Mouse (Mus musculus) stomach, postnatal 0 days (tissue): Measurements from ENCODE around the gene Slc38a1.

Experiments used
- CTCF ChIP-seq: IDR thresholded peaks from 2 replicates; pipeline ENCODE4 v1.5.1; 2016; ENCODE audit warnings: antibody characterized with exemption, low read depth, mild to moderate bottlenecking, moderate library complexity
- EP300 ChIP-seq: optimal IDR thresholded peaks from 2 replicates; pipeline ENCODE3; 2016; ENCODE audit warnings: antibody characterized with exemption

- TF ChIP-seq CTCF (no peak), EP300 (no peak)
Measured at GRCm38 (mm10) chr15:96593866-96594265, 48.8 kb downstream of the Slc38a1 start.
